Mouse (Mus musculus) liver, embryonic 14.5 days (tissue): ENCODE results near the gene Trim29. TPM values are rescaled to one million over a fixed set of nuclear protein-coding genes. Genes with fewer than 3 reads are reported as not detected.

Experiments
- ATAC-seq: fragments of 200-750 bp; cut with Nextera tagmentation; 2 replicates; pipeline ENCODE4 v1.8.0; 2017; ENCODE audit warnings: moderate number of reproducible peaks, mild to moderate bottlenecking, moderate library complexity; ENCODE audit not compliant: insufficient read depth
- DNase-seq, 3 experiments: peaks; one replicate each; pipeline ENCODE4 v3.0.0-alpha.2; 2012 to 2013; ENCODE audit warnings: low read depth in 3 of 3, low spot score in 3 of 3
- H3K27ac ChIP-seq: fragments of 300-500 bp; sonication (generic); 2 replicates; pipeline ENCODE4 v1.5.1; 2014; ENCODE audit warnings: moderate library complexity, mild to moderate bottlenecking, control low read depth, inconsistent platforms
- H3K27me3 ChIP-seq: fragments of 300-500 bp; sonication (generic); 2 replicates; pipeline ENCODE4 v1.6.1; 2014; ENCODE audit warnings: mild to moderate bottlenecking, low read length, moderate library complexity; ENCODE audit not compliant: control insufficient read depth, insufficient read depth
- H3K36me3 ChIP-seq: fragments of 300-500 bp; sonication (generic); replicated peaks from 2 replicates; pipeline ENCODE4 v1.6.1; 2014; ENCODE audit warnings: low read depth; ENCODE audit not compliant: control insufficient read depth, insufficient read depth
- H3K4me1 ChIP-seq, 2 experiments: fragments of 200-500 bp in 1 of 2; fragments of 300-500 bp in 1 of 2; sonication (generic) in 1 of 2; replicated peaks; 2 replicates each; pipeline ENCODE4 v1.6.1; 2012 to 2014; ENCODE audit warnings: antibody characterized with exemption in 1 of 2, inconsistent platforms in 1 of 2, low read length in 1 of 2; ENCODE audit not compliant: control insufficient read depth in 2 of 2, insufficient read depth in 2 of 2
- H3K4me2 ChIP-seq: fragments of 300-500 bp; sonication (generic); 2 replicates; pipeline ENCODE4 v1.6.1; 2014; ENCODE audit warnings: low read depth, mild to moderate bottlenecking, control low read depth, moderate library complexity
- H3K4me3 ChIP-seq, 2 experiments: fragments of 200-500 bp in 1 of 2; fragments of 300-500 bp in 1 of 2; sonication (generic) in 1 of 2; 2 replicates each; pipeline ENCODE4 v1.5.1; 2012 to 2014; ENCODE audit warnings: low read depth in 2 of 2, low read length in 2 of 2, mild to moderate bottlenecking in 2 of 2, control low read depth in 1 of 2, inconsistent platforms in 1 of 2, moderate library complexity in 1 of 2; ENCODE audit not compliant: insufficient read depth in 1 of 2
- H3K9ac ChIP-seq: fragments of 300-500 bp; sonication (generic); replicated peaks from 2 replicates; pipeline ENCODE4 v1.6.1; 2014; ENCODE audit warnings: mild to moderate bottlenecking, control low read depth, moderate library complexity
- H3K9me3 ChIP-seq: fragments of 300-500 bp; sonication (generic); 2 replicates; pipeline ENCODE4 v1.6.1; 2016; ENCODE audit warnings: low read length, mixed read lengths; ENCODE audit not compliant: control insufficient read depth
- CTCF ChIP-seq: IDR thresholded peaks from 2 replicates; pipeline ENCODE4 v1.5.1; 2016; ENCODE audit warnings: antibody characterized with exemption, low read depth, control low read depth
- EP300 ChIP-seq: IDR thresholded peaks from 2 replicates; pipeline ENCODE4 v1.6.1; 2016; ENCODE audit warnings: antibody characterized with exemption, low read depth
- WGBS: fragments of 180-500 bp; shearing (Covaris S2); extraction: QIAGEN DNeasy Blood & Tissue Kit; methylation state at CpG from one replicate; pipeline ENCODE4 v1.1.7; 2014; ENCODE audit not compliant: insufficient replicate concordance; 5-methylcytosine and 5-hydroxymethylcytosine counted together
- polyA plus RNA-seq, 2 experiments: library from polyadenylated mRNA; depleted of rRNA in 1 of 2; stranded (reverse) in 1 of 2; unstranded in 1 of 2; fragments of >200 nt; fragmentation: Nextera tagmentation in 1 of 2; extraction: Ambion mirVana in 1 of 2; gene quantifications; 2 replicates each; pipeline versions ENCODE4 v1.2.1 to v1.2.3; 2012 to 2014

Gene Trim29
- polyA plus RNA-seq, 2 experiments = 0.07 TPM; not detected in 1

DNA sequence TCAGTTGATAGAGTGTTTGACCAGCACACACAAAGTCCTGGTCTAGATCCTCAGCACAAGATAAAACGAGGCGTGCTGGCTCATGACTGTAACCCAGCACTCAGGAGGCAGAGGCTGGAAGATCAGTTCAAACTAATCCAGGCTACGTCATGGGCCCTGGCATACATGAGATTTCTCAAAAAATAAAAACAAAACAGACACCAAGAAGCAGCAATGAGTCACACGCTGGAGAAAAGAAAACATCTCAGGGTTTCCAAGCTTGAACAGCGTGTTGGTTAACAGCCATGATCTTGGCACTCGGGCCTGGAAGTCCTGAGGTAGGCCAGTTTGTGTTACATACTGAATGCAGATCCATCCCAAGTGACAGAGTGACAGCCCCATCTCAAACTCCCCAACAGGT, 17.6 kb upstream of the Trim29 start:
- H3K4me2 ChIP-seq = no peak overlapping the region
- H3K9me3 ChIP-seq = no peaks in the 10 kb centered on the region
- no peak overlapping the region for H3K9ac ChIP-seq
- no peak overlapping the region for H3K4me3 ChIP-seq
- TF ChIP-seq CTCF (no peak), EP300 (no peak)
- DNase-seq = no peak
- H3K4me1 ChIP-seq = no peaks in the 10 kb centered on the region
- no peaks in the 10 kb centered on the region for H3K27me3 ChIP-seq
- no peak for ATAC-seq
- H3K27ac ChIP-seq = no peak overlapping the region
- no peaks in the 10 kb centered on the region for H3K36me3 ChIP-seq
- WGBS = 67% methylated on average over 6 of the region's 6 CpGs

DNA sequence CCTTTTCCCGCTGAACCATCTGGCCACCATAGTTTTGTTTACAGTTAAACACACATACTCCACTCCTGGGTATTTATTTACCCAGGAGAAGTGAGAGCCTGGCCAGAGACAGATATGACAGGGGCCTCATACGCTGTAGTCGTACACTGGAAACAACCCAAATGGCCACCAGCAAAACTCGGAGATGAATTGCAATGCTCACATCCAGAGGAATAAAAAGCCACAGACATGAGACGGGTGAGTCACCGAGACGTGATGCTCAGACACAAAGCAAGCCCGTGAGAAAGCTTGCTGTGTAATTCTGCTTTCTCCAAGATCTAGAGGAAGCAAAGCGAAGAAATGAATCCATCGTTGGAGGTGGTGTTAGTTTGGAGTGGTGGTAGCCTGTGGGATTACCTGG, 10.3 kb upstream of the Trim29 start:
- Histone ChIP-seq H3K4me2 (no peak overlapping the region), H3K4me1 (no peaks in the 10 kb centered on the region), H3K9ac (no peak overlapping the region), H3K9me3 (no peaks in the 10 kb centered on the region), H3K27ac (no peak overlapping the region), H3K36me3 (no peaks in the 10 kb centered on the region), H3K27me3 (no peaks in the 10 kb centered on the region), H3K4me3 (no peak overlapping the region)
- no peak for DNase-seq
- no peak for ATAC-seq
- 53% methylated on average over 10 of the region's 10 CpGs for WGBS
- no peak for TF ChIP-seq EP300
- TF ChIP-seq CTCF = no peak

DNA sequence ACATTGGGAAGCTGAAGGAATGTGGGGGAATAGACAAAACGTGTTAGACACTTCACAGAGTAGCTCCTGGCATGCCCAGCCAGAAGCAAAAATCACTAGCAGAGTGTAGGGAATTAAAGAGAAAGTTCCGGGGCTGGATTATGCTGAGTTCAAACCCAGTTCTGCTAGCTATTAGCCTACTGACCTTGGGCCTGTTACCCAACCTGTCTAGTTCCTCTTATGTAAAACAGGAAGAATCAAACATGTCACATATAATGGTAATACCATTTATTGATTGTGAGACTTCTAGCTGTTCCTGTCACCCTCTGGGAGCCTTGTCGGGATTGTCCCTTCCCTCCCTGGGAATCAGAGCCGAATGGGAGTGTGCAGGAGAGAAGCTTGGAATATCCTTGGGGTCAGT, 7.7 kb upstream of the Trim29 start:
- ATAC-seq (no peak), DNase-seq (no peak)
- Histone ChIP-seq H3K9ac (no peak overlapping the region), H3K36me3 (no peaks in the 10 kb centered on the region), H3K27ac (no peak overlapping the region), H3K4me3 (no peak overlapping the region), H3K4me2 (no peak overlapping the region), H3K4me1 (no peaks in the 10 kb centered on the region), H3K9me3 (no peaks in the 10 kb centered on the region), H3K27me3 (no peaks in the 10 kb centered on the region)
- TF ChIP-seq CTCF (no peak), EP300 (no peak)
- WGBS = 34% methylated on average over 4 of the region's 4 CpGs

DNA sequence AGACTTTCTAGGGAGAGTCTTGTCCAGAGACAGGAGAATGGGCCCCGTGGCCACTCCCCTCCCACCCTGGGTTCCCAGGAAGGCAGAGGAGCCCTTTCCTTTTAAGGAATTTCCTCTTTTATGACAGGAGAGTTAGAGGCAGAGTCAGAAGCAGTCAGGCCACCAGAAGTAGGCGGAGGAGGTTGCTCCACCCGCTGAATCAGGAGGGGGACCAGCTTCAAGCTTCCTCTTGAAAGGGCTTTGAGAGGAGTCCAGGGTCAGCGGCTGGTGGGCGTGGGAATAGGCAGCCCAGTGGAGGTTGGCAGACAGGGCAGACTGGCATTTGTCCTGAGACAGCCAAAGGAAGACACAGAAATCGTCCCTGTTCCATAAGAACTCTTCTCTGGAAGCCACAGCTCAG, 4.8 kb upstream of the Trim29 start:
- DNase-seq (no peak), ATAC-seq (no peak)
- no peaks in the 10 kb centered on the region for H3K36me3 ChIP-seq
- no peaks in the 10 kb centered on the region for H3K4me1 ChIP-seq
- no peak for TF ChIP-seq CTCF
- TF ChIP-seq EP300 = no peak
- WGBS = 19% methylated on average over 6 of the region's 6 CpGs
- no peaks in the 10 kb centered on the region for H3K27me3 ChIP-seq
- no peak overlapping the region for H3K9ac ChIP-seq
- no peaks in the 10 kb centered on the region for H3K9me3 ChIP-seq
- no peak overlapping the region for H3K4me2 ChIP-seq
- H3K4me3 ChIP-seq = no peak overlapping the region
- H3K27ac ChIP-seq = no peak overlapping the region

DNA sequence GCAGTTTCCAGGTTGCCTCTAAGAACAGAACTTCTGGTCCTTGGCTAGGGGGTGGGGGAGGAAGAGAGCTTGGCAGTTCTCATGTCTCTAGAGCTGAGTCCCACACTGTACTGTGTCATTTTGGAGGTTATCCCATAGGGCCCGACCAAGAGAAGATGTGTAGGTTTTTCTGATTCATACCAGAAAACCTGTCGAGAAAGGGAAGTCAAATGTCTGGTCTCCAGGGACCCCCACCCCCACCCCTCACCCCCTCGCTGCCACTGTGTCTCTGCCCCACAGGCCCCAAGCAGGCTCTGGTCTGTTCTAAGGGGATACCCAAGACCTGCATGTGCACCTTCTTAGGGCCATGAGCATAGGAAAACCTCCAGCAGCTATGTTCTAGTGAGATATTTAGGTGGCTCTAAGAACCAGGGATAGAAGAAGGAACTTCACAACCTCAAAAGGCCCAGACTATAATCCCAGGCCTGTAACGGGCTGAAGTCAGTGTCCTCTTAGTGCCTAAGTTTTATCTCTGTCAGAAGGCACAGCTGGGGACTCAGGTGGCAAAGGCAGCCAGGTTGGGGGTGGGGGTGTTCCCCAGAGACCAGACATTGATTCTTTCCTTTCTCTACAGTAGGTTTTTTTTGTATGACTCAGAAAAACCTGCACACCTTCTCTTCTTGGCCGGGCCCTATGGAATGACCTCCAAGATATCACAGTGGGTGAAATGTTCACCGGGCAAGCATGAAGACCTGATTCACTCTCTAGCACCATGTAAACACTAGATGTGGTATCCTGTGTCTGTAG, 1.4 kb upstream of the Trim29 start:
- H3K27ac ChIP-seq = no peak overlapping the region
- no peak overlapping the region for H3K4me3 ChIP-seq
- ATAC-seq (no peak), DNase-seq (no peak)
- H3K36me3 ChIP-seq = no peaks in the 10 kb centered on the region
- no peak overlapping the region for H3K4me2 ChIP-seq
- no peak overlapping the region for H3K9ac ChIP-seq
- TF ChIP-seq CTCF (no peak), EP300 (no peak)
- no peaks in the 10 kb centered on the region for H3K27me3 ChIP-seq
- H3K9me3 ChIP-seq = no peaks in the 10 kb centered on the region
- no peaks in the 10 kb centered on the region for H3K4me1 ChIP-seq
- 53% methylated on average over 6 of the region's 6 CpGs for WGBS
